9 mouse cellular contexts compared by ENCODE assay signal in the genomic region with DNA sequence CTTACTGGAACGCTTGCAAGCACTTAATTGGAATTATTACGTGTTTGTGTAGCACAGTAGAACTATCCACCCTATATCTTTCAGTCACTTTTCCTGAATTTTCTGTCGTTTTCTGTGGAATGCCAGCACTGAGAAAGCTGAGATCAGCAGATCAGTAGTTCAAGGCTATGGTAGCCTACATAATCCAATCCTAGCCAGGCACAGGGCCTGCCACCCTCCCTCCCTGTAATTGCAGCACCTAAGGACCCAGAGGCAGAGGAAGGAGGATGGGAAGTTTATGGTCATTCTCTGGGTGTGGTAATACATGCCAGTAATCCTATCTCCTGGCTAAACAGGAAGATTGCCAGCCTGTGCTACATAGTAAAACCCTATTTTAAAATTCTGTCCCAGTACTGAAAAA. TPM values are rescaled to one million over a fixed set of nuclear protein-coding genes. Genes with fewer than 3 reads are reported as not detected.
DNase-seq lines count a peak whose midpoint lies in the region; ATAC-seq and TF ChIP-seq lines count a peak whose summit lies in the region.
"Had no signal": no experiment of that assay in that cellular context is flagged by ENCODE, and none has a peak within 500 bp of the region (broad histone marks: within the 10 kb centered on the region; RNA-seq: fewer than 3 reads in every experiment).

No protein-coding gene starts in this region.

- ATAC-seq in heart, embryonic 15.5 days (replicated peaks; ENCODE audit: insufficient number of reproducible peaks, insufficient read depth, low FRiP score, low read depth), result no peak
- no peak for ATAC-seq in embryonic facial prominence, embryonic 14.5 days (ENCODE audit: low read depth)
- no peak for ATAC-seq in liver, embryonic 16.5 days (ENCODE audit: low read depth)

- H3K9ac ChIP-seq in heart, embryonic 15.5 days, result no peak overlapping the region
- peak overlapping the region; percentile 88 for H3K9ac ChIP-seq in CH12.LX (ENCODE audit: insufficient read depth, low read depth)
- H3K9ac ChIP-seq in embryonic facial prominence, embryonic 14.5 days (ENCODE audit: low read depth, low read length), result no peak overlapping the region
- peak overlapping the region; percentile 80 for H3K9ac ChIP-seq in liver, embryonic 16.5 days (ENCODE audit: low read depth, low read length)

- peak overlapping the region; percentile 72; the same call in 1 of the 2 replicates for H3K4me2 ChIP-seq in heart, embryonic 15.5 days
- peak overlapping the region; percentile 63 for H3K4me2 ChIP-seq in CH12.LX (ENCODE audit: insufficient read depth, low read depth, poor library complexity, severe bottlenecking)
- H3K4me2 ChIP-seq in embryonic facial prominence, embryonic 14.5 days (ENCODE audit: low read depth, low read length), result no peak overlapping the region
- H3K4me2 ChIP-seq in liver, embryonic 16.5 days (ENCODE audit: low read depth, low read length), result peak overlapping the region; percentile 92

- no peak for DNase-seq in heart, postnatal 10 days
- DNase-seq in CH12.LX (ENCODE audit: extremely low read depth), result no peak
- no peak for DNase-seq in embryonic facial prominence, embryonic 14.5 days (ENCODE audit: low spot score)
- DNase-seq in urinary bladder, adult 2 months (ENCODE audit: low spot score), result no peak
- no peak for DNase-seq in adrenal gland, adult 18-20 months (ENCODE audit: low spot score in 2 of 2)
- no peak for DNase-seq in layer of hippocampus, adult 11-12 months (ENCODE audit: low spot score)
- DNase-seq: kidney, postnatal 25 days had no signal

- in situ Hi-C loops in CH12.LX (cut with MboI; ENCODE audit: low pct_ligation_motif_present, low pct_unique_long_range_greater_than_20kb, low sequenced_read_pairs), result no loop called here

- intact Hi-C loops in heart, postnatal 10 days (cut with DNase I), result no loop called here

- H3K79me2 ChIP-seq in CH12.LX (replicated peaks; ENCODE audit: control insufficient read depth, extremely low read depth, insufficient read depth, poor library complexity, severe bottlenecking), result peaks cover 32% of the 10 kb centered on the region

- H3K27ac ChIP-seq in heart, embryonic 15.5 days, result peak overlapping the region; percentile 92
- H3K27ac ChIP-seq in CH12.LX (ENCODE audit: insufficient read depth, low read depth), result no peak overlapping the region
- peak overlapping the region; percentile 98 for H3K27ac ChIP-seq in embryonic facial prominence, embryonic 14.5 days (replicated peaks; ENCODE audit: low read depth, low read length)
- H3K27ac ChIP-seq in liver, embryonic 16.5 days (ENCODE audit: low read length), result peak overlapping the region; percentile 99

- peaks cover 13% of the 10 kb centered on the region for H3K36me3 ChIP-seq in heart, embryonic 15.5 days
- H3K36me3 ChIP-seq in CH12.LX (replicated peaks in 1 of 2; ENCODE audit: control insufficient read depth in 1 of 2, insufficient read depth in 1 of 2, low read length in 1 of 2), result peaks cover 13 to 18% of the 10 kb centered on the region in 2 experiments
- H3K36me3 ChIP-seq in embryonic facial prominence, embryonic 14.5 days (ENCODE audit: control insufficient read depth, insufficient read depth, low read length), result peaks cover 17% of the 10 kb centered on the region
- peaks cover 13% of the 10 kb centered on the region for H3K36me3 ChIP-seq in liver, embryonic 16.5 days (ENCODE audit: control insufficient read depth, insufficient read depth)

- TF ChIP-seq RAD21 in CH12.LX (IDR thresholded peaks at IDR 0.05; ENCODE audit: low read depth, low read length), result no peak

- H3K9me3 ChIP-seq in heart, embryonic 15.5 days (replicated peaks), result no peaks in the 10 kb centered on the region
- no peaks in the 10 kb centered on the region for H3K9me3 ChIP-seq in CH12.LX (replicated peaks; ENCODE audit: low read length)
- no peaks in the 10 kb centered on the region for H3K9me3 ChIP-seq in embryonic facial prominence, embryonic 14.5 days (ENCODE audit: control insufficient read depth, low read length)
- H3K9me3 ChIP-seq in liver, embryonic 16.5 days (replicated peaks; ENCODE audit: control insufficient read depth, low read length), result no peaks in the 10 kb centered on the region

- no peaks in the 10 kb centered on the region for H3K27me3 ChIP-seq in heart, embryonic 15.5 days
- no peaks in the 10 kb centered on the region for H3K27me3 ChIP-seq in CH12.LX (replicated peaks)
- no peaks in the 10 kb centered on the region for H3K27me3 ChIP-seq in embryonic facial prominence, embryonic 14.5 days (replicated peaks; ENCODE audit: control insufficient read depth, insufficient read depth, low read length)
- H3K27me3 ChIP-seq in liver, embryonic 16.5 days (ENCODE audit: control insufficient read depth, insufficient read depth, low read depth, low read length), result no peaks in the 10 kb centered on the region

- dilution Hi-C loops in CH12.LX (cut with MboI; ENCODE audit: extremely low pct_ligation_motif_present, extremely low pct_unique_long_range_greater_than_20kb, low sequenced_read_pairs), result no loop called here

- no peak for TF ChIP-seq EP300 in CH12.LX (IDR thresholded peaks at IDR 0.05; ENCODE audit: low read length)

- TF ChIP-seq POLR2A in CH12.LX (IDR thresholded peaks at IDR 0.05; ENCODE audit: low read depth, low read length), result no peak

- H3K4me3 ChIP-seq in heart, embryonic 15.5 days, result no peak overlapping the region
- H3K4me3 ChIP-seq in CH12.LX (replicated peaks in 1 of 3; ENCODE audit: low read depth in 2 of 3, low read length in 2 of 3, poor library complexity in 1 of 3), result peak overlapping the region in 2 of 3 experiments; percentile 47 to 95
- H3K4me3 ChIP-seq in embryonic facial prominence, embryonic 14.5 days (ENCODE audit: low read depth, low read length), result no peak overlapping the region
- H3K4me3 ChIP-seq in liver, embryonic 16.5 days (ENCODE audit: low read depth, low read length), result peak overlapping the region; percentile 96

- WGBS in heart, embryonic 15.5 days, result 63% methylated on average over 3 of the region's 3 CpGs
- WGBS in embryonic facial prominence, embryonic 14.5 days, result 62% methylated on average over 3 of the region's 3 CpGs
- 66% methylated on average over 3 of the region's 3 CpGs for WGBS in liver, embryonic 16.5 days (ENCODE audit: insufficient replicate concordance)

- peaks cover 26% of the 10 kb centered on the region for H3K4me1 ChIP-seq in heart, embryonic 15.5 days (replicated peaks)
- peaks cover 7 to 27% of the 10 kb centered on the region in 2 experiments for H3K4me1 ChIP-seq in CH12.LX (ENCODE audit: control insufficient read depth in 1 of 2, insufficient read depth in 2 of 2)
- H3K4me1 ChIP-seq in embryonic facial prominence, embryonic 14.5 days (ENCODE audit: control insufficient read depth, insufficient read depth, low read length), result peaks cover 13% of the 10 kb centered on the region
- H3K4me1 ChIP-seq in liver, embryonic 16.5 days (ENCODE audit: control insufficient read depth, low read depth, low read length), result peaks cover 37% of the 10 kb centered on the region

- no peak for TF ChIP-seq CTCF in CH12.LX (conservative IDR thresholded peaks at IDR 0.05 in 1 of 2, IDR thresholded peaks at IDR 0.05 in 1 of 2; ENCODE audit: low read depth in 2 of 2, low read length in 2 of 2)

RNA-seq across cellular contexts. Expression of a gene that starts 1.0 kb away (rescaled TPM):
- 975 and 1,130 TPM in 2 replicates for polyA plus RNA-seq in heart, embryonic 15.5 days (2015; fragmentation: Nextera tagmentation; extraction: Ambion mirVana)
- total RNA-seq in heart, postnatal 10 days (2021), result 100 to 1,000 TPM; 488 to 490 TPM
- total RNA-seq in CH12.LX (2012; rRNA removed) (1,419 and 1,651 TPM in 2 replicates), CH12.LX (2014; rRNA removed) (2,535 and 2,729 TPM in 2 replicates)
- polyA plus RNA-seq in CH12.LX (2012; ENCODE audit: insufficient read length, low read depth), result 3,314 and 3,421 TPM in 2 replicates
- polyA plus RNA-seq in embryonic facial prominence, embryonic 14.5 days (2014; fragmentation: Nextera tagmentation; extraction: Ambion mirVana), result 1,503 and 1,606 TPM in 2 replicates
- polyA plus RNA-seq in liver, embryonic 16.5 days (2015; fragmentation: Nextera tagmentation; extraction: Ambion mirVana), result 1,065 and 1,134 TPM in 2 replicates
- polyA plus RNA-seq in urinary bladder, adult 2 months (2012; rRNA removed), result 565 and 624 TPM in 2 replicates
- 100 to 1,000 TPM; 579 to 673 TPM for total RNA-seq in adrenal gland, adult 18-20 months (2021)

RNA-seq across cellular contexts. Expression of a gene that starts 9.1 kb away (rescaled TPM):
- polyA plus RNA-seq in heart, embryonic 15.5 days (2015; fragmentation: Nextera tagmentation; extraction: Ambion mirVana), result 44.8 and 54.9 TPM in 2 replicates
- total RNA-seq in heart, postnatal 10 days (2021), result 10 to 100 TPM; 29.4 to 30.5 TPM
- 29.4 and 35.9 TPM in 2 replicates for total RNA-seq in CH12.LX (2012; rRNA removed)
- total RNA-seq in CH12.LX (2014; rRNA removed), result 25.0 and 27.4 TPM in 2 replicates
- 69.2 and 73.6 TPM in 2 replicates for polyA plus RNA-seq in CH12.LX (2012; ENCODE audit: insufficient read length, low read depth)
- polyA plus RNA-seq in embryonic facial prominence, embryonic 14.5 days (2014; fragmentation: Nextera tagmentation; extraction: Ambion mirVana), result 55.0 and 57.2 TPM in 2 replicates
- 81.1 and 83.1 TPM in 2 replicates for polyA plus RNA-seq in liver, embryonic 16.5 days (2015; fragmentation: Nextera tagmentation; extraction: Ambion mirVana)
- 56.3 and 63.2 TPM in 2 replicates for polyA plus RNA-seq in urinary bladder, adult 2 months (2012; rRNA removed)
- 10 to 100 TPM; 47.3 to 52.4 TPM for total RNA-seq in adrenal gland, adult 18-20 months (2021)

RNA-seq across cellular contexts. Expression of a gene that starts 12.8 kb away (rescaled TPM):
- polyA plus RNA-seq in heart, embryonic 15.5 days (2015; fragmentation: Nextera tagmentation; extraction: Ambion mirVana), result 5.5 and 5.7 TPM in 2 replicates
- 10 to 100 TPM; 22.7 to 25.7 TPM for total RNA-seq in heart, postnatal 10 days (2021)
- 0.25 TPM in 1 of 2 replicates, not detected in the other for total RNA-seq in CH12.LX (2012; rRNA removed)
- not detected in 2 replicates for total RNA-seq in CH12.LX (2014; rRNA removed)
- 0.39 TPM in 1 of 2 replicates, not detected in the other for polyA plus RNA-seq in CH12.LX (2012; ENCODE audit: insufficient read length, low read depth)
- polyA plus RNA-seq in embryonic facial prominence, embryonic 14.5 days (2014; fragmentation: Nextera tagmentation; extraction: Ambion mirVana), result 2.9 and 4.2 TPM in 2 replicates
- 0.18 TPM in 1 of 2 replicates, not detected in the other for polyA plus RNA-seq in liver, embryonic 16.5 days (2015; fragmentation: Nextera tagmentation; extraction: Ambion mirVana)
- polyA plus RNA-seq in urinary bladder, adult 2 months (2012; rRNA removed), result 3.7 and 6.2 TPM in 2 replicates
- 10 to 100 TPM; 14.2 to 32.6 TPM for total RNA-seq in adrenal gland, adult 18-20 months (2021)

RNA-seq across cellular contexts. Expression of a gene that starts 21.9 kb away (rescaled TPM):
- polyA plus RNA-seq in heart, embryonic 15.5 days (2015; fragmentation: Nextera tagmentation; extraction: Ambion mirVana), result 5.2 and 7.0 TPM in 2 replicates
- total RNA-seq in heart, postnatal 10 days (2021), result 10 to 100 TPM; 39.2 to 39.9 TPM
- total RNA-seq in CH12.LX (2012; rRNA removed) (51.0 and 56.1 TPM in 2 replicates), CH12.LX (2014; rRNA removed) (21.4 and 22.9 TPM in 2 replicates)
- 40.1 and 46.2 TPM in 2 replicates for polyA plus RNA-seq in CH12.LX (2012; ENCODE audit: insufficient read length, low read depth)
- polyA plus RNA-seq in embryonic facial prominence, embryonic 14.5 days (2014; fragmentation: Nextera tagmentation; extraction: Ambion mirVana), result 10.1 and 10.3 TPM in 2 replicates
- polyA plus RNA-seq in liver, embryonic 16.5 days (2015; fragmentation: Nextera tagmentation; extraction: Ambion mirVana), result 2.2 and 2.6 TPM in 2 replicates
- 43.4 and 47.8 TPM in 2 replicates for polyA plus RNA-seq in urinary bladder, adult 2 months (2012; rRNA removed)
- 10 to 100 TPM; 48.5 to 53.9 TPM for total RNA-seq in adrenal gland, adult 18-20 months (2021)

RNA-seq across cellular contexts. Expression of a gene that starts 22.0 kb away (rescaled TPM):
- 3.7 and 5.8 TPM in 2 replicates for polyA plus RNA-seq in heart, embryonic 15.5 days (2015; fragmentation: Nextera tagmentation; extraction: Ambion mirVana)
- total RNA-seq in heart, postnatal 10 days (2021), result 1 to 10 TPM; 2.1 to 2.7 TPM
- total RNA-seq in CH12.LX (2012; rRNA removed) (0.34 and 0.59 TPM in 2 replicates), CH12.LX (2014; rRNA removed) (0.35 and 0.86 TPM in 2 replicates)
- polyA plus RNA-seq in CH12.LX (2012; ENCODE audit: insufficient read length, low read depth), result 0.33 and 0.41 TPM in 2 replicates
- polyA plus RNA-seq in embryonic facial prominence, embryonic 14.5 days (2014; fragmentation: Nextera tagmentation; extraction: Ambion mirVana), result 5.7 and 8.3 TPM in 2 replicates
- 0.46 and 0.76 TPM in 2 replicates for polyA plus RNA-seq in liver, embryonic 16.5 days (2015; fragmentation: Nextera tagmentation; extraction: Ambion mirVana)
- polyA plus RNA-seq in urinary bladder, adult 2 months (2012; rRNA removed), result 1.1 and 1.3 TPM in 2 replicates
- under 1 TPM; 0.29 to 0.86 TPM for total RNA-seq in adrenal gland, adult 18-20 months (2021)

Comparison
In these comparisons a context has a peak if more than half of its experiments do, and no peak if none do; other contexts are left out.
1. H3K4me3 ChIP-seq: peak in CH12.LX (2 of 3) and liver, embryonic 16.5 days (single experiment); none in heart, embryonic 15.5 days (single experiment) and embryonic facial prominence, embryonic 14.5 days (single experiment).
2. H3K9ac ChIP-seq: peak in CH12.LX (single experiment) and liver, embryonic 16.5 days (single experiment); none in heart, embryonic 15.5 days (single experiment) and embryonic facial prominence, embryonic 14.5 days (single experiment).